ENCODE assay signal across 19 mouse cellular contexts in the genomic region with DNA sequence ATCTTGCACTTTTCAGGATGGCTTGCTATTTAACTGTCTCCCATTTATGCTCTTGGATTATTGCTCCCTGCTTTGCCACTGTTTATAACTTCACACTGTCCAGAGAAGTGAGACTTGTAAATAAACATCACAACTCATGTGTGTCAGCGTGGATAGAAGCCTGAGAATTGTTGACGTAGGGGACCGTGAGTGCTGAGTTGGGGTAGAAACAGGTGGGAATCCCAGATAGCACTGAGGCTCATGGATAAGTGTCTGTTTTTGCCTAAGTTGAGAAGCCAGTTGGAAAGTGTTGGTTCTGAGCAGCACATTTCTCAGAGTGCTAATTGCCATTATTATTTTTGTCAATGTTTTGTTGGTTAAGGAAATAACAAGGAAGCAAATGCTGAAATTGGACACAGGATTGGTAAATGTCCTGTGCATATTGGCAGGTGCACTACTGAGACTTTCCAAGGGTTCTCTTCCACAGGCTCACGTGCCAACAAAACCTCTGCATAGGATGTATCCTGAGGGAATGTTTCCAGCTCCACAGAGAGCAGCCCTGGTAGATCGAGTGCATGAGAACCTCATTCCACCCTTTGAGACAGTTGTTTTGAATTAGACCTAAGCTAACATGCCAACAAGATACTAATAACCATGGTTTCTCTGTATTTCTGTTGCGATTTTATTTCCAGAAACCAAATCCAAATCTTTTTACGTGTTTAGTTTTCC.
"Had no signal": no experiment of that assay in that cellular context is flagged by ENCODE, and none has a peak within 500 bp of the region (broad histone marks: within the 10 kb centered on the region; RNA-seq: fewer than 3 reads in every experiment).

No protein-coding gene starts in this region.

- DNase-seq: lung, adult 2 months; lung, postnatal 14 days; lung, postnatal 36 days; retina, postnatal 1 day; right cerebral cortex, adult 18-20 months; right cerebral cortex, postnatal 25 days; right cerebral cortex, postnatal 4 days; spleen, adult 18-20 months; thymus, adult 18-20 months; thymus, postnatal 14 days; thymus, postnatal 36 days had no signal

- H3K9ac ChIP-seq: lung, embryonic 15.5 days; midbrain, embryonic 13.5 days; midbrain, embryonic 15.5 days; neural tube, embryonic 12.5 days had no signal

- H3K4me2 ChIP-seq: lung, embryonic 15.5 days; midbrain, embryonic 11.5 days; midbrain, embryonic 13.5 days; midbrain, embryonic 15.5 days; neural tube, embryonic 12.5 days had no signal

- H3K4me3 ChIP-seq: lung, embryonic 15.5 days; megakaryocyte, embryonic 14.5 days; midbrain, embryonic 13.5 days; midbrain, embryonic 15.5 days; neural tube, embryonic 12.5 days had no signal

- H3K4me1 ChIP-seq: lung, embryonic 15.5 days; megakaryocyte, embryonic 14.5 days; midbrain, embryonic 13.5 days; midbrain, embryonic 15.5 days; neural tube, embryonic 12.5 days had no signal

- H3K27me3 ChIP-seq: lung, embryonic 15.5 days; megakaryocyte, embryonic 14.5 days; midbrain, embryonic 13.5 days; midbrain, embryonic 15.5 days; neural tube, embryonic 12.5 days had no signal

- H3K27ac ChIP-seq: lung, embryonic 15.5 days; macrophage; midbrain, embryonic 13.5 days; midbrain, embryonic 15.5 days; neural tube, embryonic 12.5 days had no signal

- ATAC-seq: lung, postnatal 0 days; midbrain, embryonic 13.5 days; midbrain, embryonic 15.5 days had no signal

- H3K9me3 ChIP-seq: lung, embryonic 15.5 days; megakaryocyte, embryonic 14.5 days; midbrain, embryonic 13.5 days; midbrain, embryonic 15.5 days; neural tube, embryonic 12.5 days had no signal

- H3K36me3 ChIP-seq: lung, embryonic 15.5 days; midbrain, embryonic 13.5 days; midbrain, embryonic 15.5 days; neural tube, embryonic 12.5 days had no signal
